Mouse (Mus musculus): Measurements from ENCODE around the gene Olfr1115. TPM values are rescaled to one million over a fixed set of nuclear protein-coding genes. Genes with fewer than 3 reads are reported as not detected.
"Not testable (repeated sequence)": the region's sequence is repeated elsewhere in the genome, so short reads cannot be mapped to it uniquely, and the experiment has no call there.

Olfr1115 gene
- not detected in 2 replicates for polyA plus RNA-seq (2016; fragmentation: Nextera tagmentation; extraction: Ambion mirVana)

GRCm38 (mm10) chr2:87247713-87248112 lies at the start of gene Olfr1115:
Gene Olfr1115 (plus strand): TSS chr2:87248013.
- H3K4me3 ChIP-seq (replicated peaks): no peak within 1 kb of the TSS

GRCm38 (mm10) chr2:87208670-87209069 lies 39.1 kb upstream of the Olfr1115 start, which contains the start of gene Olfr1113:
Gene Olfr1113 (plus strand): TSS chr2:87208970.
- no peaks in the 10 kb centered on the region for H3K9me3 ChIP-seq
- 87% methylated on average over 2 of the region's 2 CpGs for WGBS
- no peaks in the 10 kb centered on the region for H3K4me1 ChIP-seq (replicated peaks)
- ATAC-seq (ENCODE audit: insufficient number of reproducible peaks, insufficient read depth, low FRiP score, low TSS enrichment, low read depth): no peak
- no peak within 1 kb of the TSS for H3K9ac ChIP-seq (replicated peaks)
- no peak within 1 kb of the TSS for H3K4me3 ChIP-seq (replicated peaks)
- no peaks in the 10 kb centered on the region for H3K27me3 ChIP-seq
- no peak within 1 kb of the TSS for H3K4me2 ChIP-seq
- H3K27ac ChIP-seq: no peak within 1 kb of the TSS
- no peaks in the 10 kb centered on the region for H3K36me3 ChIP-seq

More at GRCm38 (mm10) chr2:87247713-87248112, at the start of gene Olfr1115:
- 84% methylated on average over 2 of the region's 2 CpGs for WGBS
- Histone ChIP-seq H3K27me3 (no peaks in the 10 kb centered on the region), H3K4me2 (no peak within 1 kb of the TSS), H3K9me3 (no peaks in the 10 kb centered on the region), H3K9ac (replicated peaks) (no peak within 1 kb of the TSS), H3K4me1 (replicated peaks) (no peaks in the 10 kb centered on the region), H3K36me3 (no peaks in the 10 kb centered on the region), H3K27ac (no peak within 1 kb of the TSS)
- no peak for ATAC-seq (ENCODE audit: insufficient number of reproducible peaks, insufficient read depth, low FRiP score, low TSS enrichment, low read depth)

- H3K4me3 ChIP-seq (replicated peaks): no peak within 1 kb of the TSS
- H3K4me2 ChIP-seq: no peak within 1 kb of the TSS
- no peak for ATAC-seq (ENCODE audit: insufficient number of reproducible peaks, insufficient read depth, low FRiP score, low TSS enrichment, low read depth)
- no peak within 1 kb of the TSS for H3K9ac ChIP-seq (replicated peaks)
- no peak within 1 kb of the TSS for H3K27ac ChIP-seq
- WGBS: 82% methylated on average over 1 of the region's 1 CpGs
- no peaks in the 10 kb centered on the region for H3K4me1 ChIP-seq (replicated peaks)
- H3K9me3 ChIP-seq: no peaks in the 10 kb centered on the region
- H3K27me3 ChIP-seq: no peaks in the 10 kb centered on the region
- H3K36me3 ChIP-seq: no peaks in the 10 kb centered on the region
Observed at GRCm38 (mm10) chr2:87267234-87267633, 19.4 kb downstream of the Olfr1115 start, which contains the start of gene Olfr1116. Gene Olfr1116 (plus strand): TSS chr2:87267534.

GRCm38 (mm10) chr2:87293977-87294376 lies 46.2 kb downstream of the Olfr1115 start:
- not testable (repeated sequence) for H3K4me1 ChIP-seq (replicated peaks); H3K27ac ChIP-seq; H3K4me3 ChIP-seq (replicated peaks); H3K36me3 ChIP-seq; H3K9me3 ChIP-seq; H3K27me3 ChIP-seq; H3K4me2 ChIP-seq; ATAC-seq (ENCODE audit: insufficient number of reproducible peaks, insufficient read depth, low FRiP score, low TSS enrichment, low read depth); H3K9ac ChIP-seq (replicated peaks)

Small RNAs within 50 kb of the gene (microRNA-seq; reads per million reads assigned to microRNA genes)
- gene Gm27438: not detected

Other genes with a start within 250 kb of the Olfr1115 start
- not detected in 2 replicates for gene Olfr1102, start 249.6 kb upstream of the Olfr1115 start, polyA plus RNA-seq (2016; fragmentation: Nextera tagmentation; extraction: Ambion mirVana)
- not detected in 2 replicates for gene Olfr1104, start 220.9 kb upstream of the Olfr1115 start, polyA plus RNA-seq (2016; fragmentation: Nextera tagmentation; extraction: Ambion mirVana)
- not detected in 2 replicates for gene Olfr1105, start 211.5 kb upstream of the Olfr1115 start, polyA plus RNA-seq (2016; fragmentation: Nextera tagmentation; extraction: Ambion mirVana)
- gene Olfr1106, start 195.7 kb upstream of the Olfr1115 start, polyA plus RNA-seq (2016; fragmentation: Nextera tagmentation; extraction: Ambion mirVana): not detected in 2 replicates
- not detected in 2 replicates for gene Olfr1107, start 172.2 kb upstream of the Olfr1115 start, polyA plus RNA-seq (2016; fragmentation: Nextera tagmentation; extraction: Ambion mirVana)
- gene Olfr1109, start 152.0 kb upstream of the Olfr1115 start, polyA plus RNA-seq (2016; fragmentation: Nextera tagmentation; extraction: Ambion mirVana): not detected in 2 replicates
- not detected in 2 replicates for gene Olfr259, start 133.4 kb upstream of the Olfr1115 start, polyA plus RNA-seq (2016; fragmentation: Nextera tagmentation; extraction: Ambion mirVana)
- not detected in 2 replicates for gene Olfr1110, start 107.7 kb upstream of the Olfr1115 start, polyA plus RNA-seq (2016; fragmentation: Nextera tagmentation; extraction: Ambion mirVana)
- gene Olfr1111, start 95.4 kb upstream of the Olfr1115 start, polyA plus RNA-seq (2016; fragmentation: Nextera tagmentation; extraction: Ambion mirVana): not detected in 2 replicates
- gene Olfr1112, start 60.2 kb upstream of the Olfr1115 start, polyA plus RNA-seq (2016; fragmentation: Nextera tagmentation; extraction: Ambion mirVana): not detected in 2 replicates
- gene Olfr1113, start 39.0 kb upstream of the Olfr1115 start, polyA plus RNA-seq (2016; fragmentation: Nextera tagmentation; extraction: Ambion mirVana): not detected in 2 replicates
- gene Olfr1116, start 19.5 kb downstream of the Olfr1115 start, polyA plus RNA-seq (2016; fragmentation: Nextera tagmentation; extraction: Ambion mirVana): not detected in 2 replicates
- gene Olfr1118, start 59.6 kb downstream of the Olfr1115 start, polyA plus RNA-seq (2016; fragmentation: Nextera tagmentation; extraction: Ambion mirVana): not detected in 2 replicates
- not detected in 2 replicates for gene Olfr1120, start 106.8 kb downstream of the Olfr1115 start, polyA plus RNA-seq (2016; fragmentation: Nextera tagmentation; extraction: Ambion mirVana)
- not detected in 2 replicates for gene Olfr1121, start 121.9 kb downstream of the Olfr1115 start, polyA plus RNA-seq (2016; fragmentation: Nextera tagmentation; extraction: Ambion mirVana)
- not detected in 2 replicates for gene Olfr1122, start 137.8 kb downstream of the Olfr1115 start, polyA plus RNA-seq (2016; fragmentation: Nextera tagmentation; extraction: Ambion mirVana)
- not detected in 2 replicates for gene Olfr1123, start 168.6 kb downstream of the Olfr1115 start, polyA plus RNA-seq (2016; fragmentation: Nextera tagmentation; extraction: Ambion mirVana)
- gene Olfr1124, start 182.3 kb downstream of the Olfr1115 start, polyA plus RNA-seq (2016; fragmentation: Nextera tagmentation; extraction: Ambion mirVana): 0.08 and 0.09 TPM in 2 replicates
- not detected in 2 replicates for gene Olfr1126, start 205.9 kb downstream of the Olfr1115 start, polyA plus RNA-seq (2016; fragmentation: Nextera tagmentation; extraction: Ambion mirVana)
- gene Pramel7, start 249.1 kb downstream of the Olfr1115 start, polyA plus RNA-seq (2016; fragmentation: Nextera tagmentation; extraction: Ambion mirVana): not detected in 2 replicates

All from limb, embryonic 12.5 days (tissue).